Mouse (Mus musculus): ENCODE results near the gene Prkg2. TPM values are rescaled to one million over a fixed set of nuclear protein-coding genes. Genes with fewer than 3 reads are reported as not detected.

Gene Prkg2
- polyA plus RNA-seq, 1 experiment from 2014 or later: 0.05 TPM

- H3K4me3 ChIP-seq (ENCODE audit: low read depth, low read length): no peak overlapping the region
- no peaks in the 10 kb centered on the region for H3K4me1 ChIP-seq (ENCODE audit: insufficient read depth)
- no peaks in the 10 kb centered on the region for H3K27me3 ChIP-seq (ENCODE audit: insufficient read depth, low read length)
- H3K9me3 ChIP-seq (ENCODE audit: low read length): no peaks in the 10 kb centered on the region
- no peak overlapping the region for H3K4me2 ChIP-seq (ENCODE audit: low read depth, low read length)
- 70% methylated on average over 6 of the region's 6 CpGs for WGBS (ENCODE audit: insufficient replicate concordance)
- no peak for TF ChIP-seq CTCF (IDR thresholded peaks at IDR 0.05; ENCODE audit: low read depth)
- DNase-seq (no peak), ATAC-seq (no peak)
- no peak overlapping the region for H3K9ac ChIP-seq (replicated peaks)
- H3K36me3 ChIP-seq (replicated peaks; ENCODE audit: insufficient read depth, low read length): no peaks in the 10 kb centered on the region
- no peak overlapping the region for H3K27ac ChIP-seq (ENCODE audit: low read depth)
These were observed 97.4 kb downstream of the Prkg2 start for GRCm38 (mm10) chr5:98939631-98940208.

DNA sequence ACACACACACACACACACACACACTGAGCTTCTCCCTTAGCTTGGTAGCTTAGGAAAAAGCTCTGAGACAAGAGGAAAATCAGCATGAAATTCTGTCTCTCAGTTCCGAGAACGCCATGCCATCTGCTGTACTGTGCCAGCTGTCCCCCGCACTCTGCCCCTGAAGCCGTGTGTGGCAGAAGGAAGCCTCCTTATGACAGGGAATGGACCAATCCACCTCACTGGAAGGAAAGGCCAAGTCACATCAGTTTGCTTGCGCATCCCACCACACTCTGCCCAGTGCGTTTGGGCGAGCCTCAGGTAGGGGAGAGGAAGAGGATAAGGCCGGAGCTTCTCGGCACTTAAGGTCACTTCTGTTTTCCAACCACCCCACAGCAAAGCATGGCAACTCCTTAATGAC, 98.0 kb downstream of the Prkg2 start:
- no peak overlapping the region for H3K4me3 ChIP-seq (ENCODE audit: low read depth, low read length)
- ATAC-seq: no peak

DNA sequence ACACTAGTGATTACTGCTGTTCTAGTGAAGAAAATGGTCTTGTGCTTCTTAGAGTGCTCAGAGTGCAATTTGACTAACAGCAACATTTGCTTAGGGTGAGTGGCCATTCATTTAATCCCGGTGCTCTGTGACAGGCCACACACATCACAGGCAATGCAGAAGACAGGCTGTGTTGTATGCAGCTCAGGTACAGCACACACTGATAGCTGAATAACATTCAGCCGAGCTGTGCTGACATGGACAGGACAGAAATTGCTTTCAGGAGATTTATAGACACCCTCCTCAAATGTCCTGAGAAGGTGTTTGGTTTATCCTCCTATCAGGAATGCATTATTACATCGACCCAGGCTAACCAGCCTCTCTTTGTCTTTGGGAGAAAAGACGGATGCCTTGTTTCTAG, 99.3 kb downstream of the Prkg2 start:
- DNase-seq (no peak), ATAC-seq (no peak)
- H3K9me3 ChIP-seq (ENCODE audit: low read length): no peaks in the 10 kb centered on the region
- H3K4me2 ChIP-seq (ENCODE audit: low read depth, low read length): no peak overlapping the region
- no peaks in the 10 kb centered on the region for H3K36me3 ChIP-seq (replicated peaks; ENCODE audit: insufficient read depth, low read length)
- no peak overlapping the region for H3K4me3 ChIP-seq (ENCODE audit: low read depth, low read length)
- H3K9ac ChIP-seq (replicated peaks): no peak overlapping the region
- TF ChIP-seq CTCF (IDR thresholded peaks at IDR 0.05; ENCODE audit: low read depth): no peak
- TF ChIP-seq EP300 (IDR thresholded peaks at IDR 0.05; ENCODE audit: low read depth): no peak
- no peaks in the 10 kb centered on the region for H3K4me1 ChIP-seq (ENCODE audit: insufficient read depth)
- H3K27me3 ChIP-seq (ENCODE audit: insufficient read depth, low read length): no peaks in the 10 kb centered on the region
- no peak overlapping the region for H3K27ac ChIP-seq (ENCODE audit: low read depth)
- 71% methylated on average over 4 of the region's 4 CpGs for WGBS (ENCODE audit: insufficient replicate concordance)

More for the DNA sequence above, 98.0 kb downstream of the Prkg2 start:
- WGBS (ENCODE audit: insufficient replicate concordance): 83% methylated on average over 9 of the region's 9 CpGs
- Histone ChIP-seq H3K9ac (replicated peaks) (no peak overlapping the region), H3K4me1 (ENCODE audit: insufficient read depth) (no peaks in the 10 kb centered on the region), H3K9me3 (ENCODE audit: low read length) (no peaks in the 10 kb centered on the region), H3K36me3 (replicated peaks; ENCODE audit: insufficient read depth, low read length) (no peaks in the 10 kb centered on the region), H3K4me2 (ENCODE audit: low read depth, low read length) (no peak overlapping the region), H3K27me3 (ENCODE audit: insufficient read depth, low read length) (no peaks in the 10 kb centered on the region), H3K27ac (ENCODE audit: low read depth) (no peak overlapping the region)
- DNase-seq: no peak
- TF ChIP-seq CTCF (IDR thresholded peaks at IDR 0.05; ENCODE audit: low read depth) (no peak), EP300 (IDR thresholded peaks at IDR 0.05; ENCODE audit: low read depth) (no peak)

GRCm38 (mm10) chr5:98936650-98937049, 100.5 kb downstream of the Prkg2 start:
- DNase-seq: no peak
- 58% methylated on average over 2 of the region's 2 CpGs for WGBS (ENCODE audit: insufficient replicate concordance)
- Histone ChIP-seq H3K27me3 (ENCODE audit: insufficient read depth, low read length) (no peaks in the 10 kb centered on the region), H3K9ac (replicated peaks) (no peak overlapping the region), H3K4me3 (ENCODE audit: low read depth, low read length) (no peak overlapping the region), H3K4me1 (ENCODE audit: insufficient read depth) (no peaks in the 10 kb centered on the region), H3K27ac (ENCODE audit: low read depth) (no peak overlapping the region), H3K4me2 (ENCODE audit: low read depth, low read length) (no peak overlapping the region), H3K36me3 (replicated peaks; ENCODE audit: insufficient read depth, low read length) (no peaks in the 10 kb centered on the region), H3K9me3 (ENCODE audit: low read length) (no peaks in the 10 kb centered on the region)
- no peak for ATAC-seq
- TF ChIP-seq CTCF (IDR thresholded peaks at IDR 0.05; ENCODE audit: low read depth) (no peak), EP300 (IDR thresholded peaks at IDR 0.05; ENCODE audit: low read depth) (no peak)

DNA sequence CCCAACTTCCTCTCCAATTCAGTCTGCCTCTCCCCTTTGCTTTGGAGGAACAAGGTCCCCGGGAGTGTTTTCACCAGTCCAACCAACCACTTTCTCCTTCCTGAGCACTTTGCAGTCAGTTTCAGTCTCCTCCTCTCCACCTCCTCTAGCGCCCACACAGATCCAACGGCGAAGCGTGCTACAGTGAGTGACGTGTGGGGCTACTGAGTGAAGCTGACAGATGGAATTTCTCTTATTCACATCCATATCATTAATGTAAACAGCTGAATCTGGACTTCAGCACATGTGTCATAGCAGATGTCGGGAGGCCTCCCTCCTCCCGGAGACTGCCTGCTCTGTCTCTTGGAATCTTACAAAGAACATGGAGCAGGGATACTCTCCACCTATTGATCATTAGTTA, 101.2 kb downstream of the Prkg2 start:
- Histone ChIP-seq H3K36me3 (replicated peaks; ENCODE audit: insufficient read depth, low read length) (no peaks in the 10 kb centered on the region), H3K4me2 (ENCODE audit: low read depth, low read length) (no peak overlapping the region), H3K4me3 (ENCODE audit: low read depth, low read length) (no peak overlapping the region), H3K27ac (ENCODE audit: low read depth) (no peak overlapping the region), H3K4me1 (ENCODE audit: insufficient read depth) (no peaks in the 10 kb centered on the region), H3K27me3 (ENCODE audit: insufficient read depth, low read length) (no peaks in the 10 kb centered on the region), H3K9me3 (ENCODE audit: low read length) (no peaks in the 10 kb centered on the region), H3K9ac (replicated peaks) (no peak overlapping the region)
- DNase-seq (no peak), ATAC-seq (no peak)
- 56% methylated on average over 8 of the region's 8 CpGs for WGBS (ENCODE audit: insufficient replicate concordance)
- TF ChIP-seq CTCF (IDR thresholded peaks at IDR 0.05; ENCODE audit: low read depth) (no peak), EP300 (IDR thresholded peaks at IDR 0.05; ENCODE audit: low read depth) (no peak)

DNA sequence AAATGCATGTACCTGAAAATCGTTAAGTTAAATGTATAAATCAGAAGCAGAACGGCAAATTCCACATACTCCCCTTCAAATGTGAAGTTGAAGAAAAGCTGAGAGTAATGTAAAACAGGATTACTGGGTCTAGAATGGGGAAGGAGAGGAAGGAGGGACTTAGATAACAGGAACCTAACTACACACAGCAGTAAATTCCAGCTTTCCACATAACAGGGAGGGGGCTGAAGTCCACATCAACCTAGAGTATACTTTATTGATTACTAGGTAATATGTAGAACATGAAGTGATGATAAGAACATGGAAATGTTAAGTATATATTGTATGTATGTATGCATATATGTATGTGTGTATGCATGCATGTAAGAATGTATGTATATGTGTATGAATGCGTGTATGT, 114.2 kb downstream of the Prkg2 start:
- no peaks in the 10 kb centered on the region for H3K4me1 ChIP-seq (ENCODE audit: insufficient read depth)
- H3K27ac ChIP-seq (ENCODE audit: low read depth): no peak overlapping the region
- no peak overlapping the region for H3K4me3 ChIP-seq (ENCODE audit: low read depth, low read length)
- TF ChIP-seq EP300 (IDR thresholded peaks at IDR 0.05; ENCODE audit: low read depth) (no peak), CTCF (IDR thresholded peaks at IDR 0.05; ENCODE audit: low read depth) (no peak)
- H3K9ac ChIP-seq (replicated peaks): no peak overlapping the region
- WGBS (ENCODE audit: insufficient replicate concordance): 85% methylated on average over 3 of the region's 3 CpGs
- no peak overlapping the region for H3K4me2 ChIP-seq (ENCODE audit: low read depth, low read length)
- DNase-seq (no peak), ATAC-seq (no peak)
- no peaks in the 10 kb centered on the region for H3K27me3 ChIP-seq (ENCODE audit: insufficient read depth, low read length)
- no peaks in the 10 kb centered on the region for H3K36me3 ChIP-seq (replicated peaks; ENCODE audit: insufficient read depth, low read length)
- H3K9me3 ChIP-seq (ENCODE audit: low read length): no peaks in the 10 kb centered on the region

- Histone ChIP-seq H3K36me3 (replicated peaks; ENCODE audit: insufficient read depth, low read length) (no peaks in the 10 kb centered on the region), H3K9ac (replicated peaks) (no peak overlapping the region), H3K4me3 (ENCODE audit: low read depth, low read length) (no peak overlapping the region), H3K27me3 (ENCODE audit: insufficient read depth, low read length) (no peaks in the 10 kb centered on the region), H3K27ac (ENCODE audit: low read depth) (no peak overlapping the region), H3K9me3 (ENCODE audit: low read length) (no peaks in the 10 kb centered on the region), H3K4me1 (ENCODE audit: insufficient read depth) (no peaks in the 10 kb centered on the region), H3K4me2 (ENCODE audit: low read depth, low read length) (no peak overlapping the region)
- WGBS (ENCODE audit: insufficient replicate concordance): 58% methylated on average over 1 of the region's 1 CpGs
- no peak for ATAC-seq
- DNase-seq: no peak
- TF ChIP-seq EP300 (IDR thresholded peaks at IDR 0.05; ENCODE audit: low read depth): no peak
- no peak for TF ChIP-seq CTCF (IDR thresholded peaks at IDR 0.05; ENCODE audit: low read depth)
These were observed 115.5 kb downstream of the Prkg2 start for GRCm38 (mm10) chr5:98921608-98922007.
